Mouse (Mus musculus): Measurements from ENCODE around the gene Kdm2a. TPM values are rescaled to one million over a fixed set of nuclear protein-coding genes. Genes with fewer than 3 reads are reported as not detected.

Kdm2a gene
- total and polyA plus RNA-seq, 3 experiments: 17.3 to 51.9 (median 23.1) TPM

DNA sequence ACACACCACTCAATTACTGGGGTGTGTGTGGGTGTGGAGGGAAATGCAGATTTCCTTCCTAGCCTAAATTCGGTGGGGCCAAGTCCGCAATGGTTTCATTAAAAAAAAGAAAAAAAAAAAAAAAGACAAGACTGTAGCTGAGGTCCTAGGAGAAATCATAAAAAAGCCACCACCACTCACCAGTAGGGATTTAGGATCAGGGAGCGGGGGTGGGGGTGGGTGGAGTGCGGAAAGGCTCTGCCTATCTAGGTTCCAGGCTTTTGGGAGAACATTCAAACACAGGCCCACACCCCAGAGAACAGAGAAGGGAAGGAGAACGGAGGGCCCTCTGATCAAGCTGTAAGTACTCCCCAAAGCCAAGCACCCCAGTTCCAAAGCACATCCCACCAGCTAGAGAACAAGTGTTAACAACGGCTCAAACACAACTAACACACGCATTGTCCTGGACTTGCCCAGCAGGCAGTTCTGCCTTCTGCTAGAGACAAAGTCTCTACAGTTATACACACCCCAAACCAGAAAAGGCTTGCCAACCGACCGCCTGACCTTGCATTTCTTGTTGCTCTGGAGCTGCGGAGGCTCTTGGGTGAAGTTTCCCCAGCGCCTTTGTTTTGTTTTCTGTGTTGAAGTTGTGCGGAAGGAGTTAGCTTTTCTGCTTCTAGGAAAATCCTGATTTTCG lies 64.8 kb downstream of the Kdm2a start:
- peak overlapping the region; percentile 95 for H3K9ac ChIP-seq (ENCODE audit: insufficient read depth, low read depth)
- H3K4me1 ChIP-seq (ENCODE audit: control insufficient read depth in 1 of 2, insufficient read depth in 2 of 2): peaks cover 0 to 37% of the 10 kb centered on the region in 2 experiments; a peak in 2 of 4 replicates
- dilution Hi-C loops (cut with MboI; ENCODE audit: extremely low pct_ligation_motif_present, extremely low pct_unique_long_range_greater_than_20kb, low sequenced_read_pairs) (no loop called here), in situ Hi-C loops (cut with MboI; ENCODE audit: low pct_ligation_motif_present, low pct_unique_long_range_greater_than_20kb, low sequenced_read_pairs) (loop anchor here (10.0 kb wide), 1 partner anchor 52 kb away; no protein-coding TSS in a partner anchor)
- H3K36me3 ChIP-seq (replicated peaks in 1 of 2; ENCODE audit: control insufficient read depth in 1 of 2, insufficient read depth in 1 of 2, low read length in 1 of 2): peaks cover 17 to 46% of the 10 kb centered on the region in 2 experiments
- peak; percentile 12 for DNase-seq (ENCODE audit: extremely low read depth)
- no peaks in the 10 kb centered on the region for H3K27me3 ChIP-seq (replicated peaks)
- peaks cover 38% of the 10 kb centered on the region for H3K79me2 ChIP-seq (replicated peaks; ENCODE audit: control insufficient read depth, extremely low read depth, insufficient read depth, poor library complexity, severe bottlenecking)
- H3K4me2 ChIP-seq (ENCODE audit: insufficient read depth, low read depth, poor library complexity, severe bottlenecking): peak overlapping the region; percentile 73
- H3K27ac ChIP-seq (ENCODE audit: insufficient read depth, low read depth): peak overlapping the region; percentile 89
- H3K9me3 ChIP-seq (replicated peaks; ENCODE audit: low read length): no peaks in the 10 kb centered on the region
- peak overlapping the region; percentile 84 to 95 (median 85) for H3K4me3 ChIP-seq (replicated peaks in 1 of 3; ENCODE audit: low read depth in 2 of 3, low read length in 2 of 3, poor library complexity in 1 of 3)
- TF ChIP-seq MYC (IDR thresholded peaks at IDR 0.05; ENCODE audit: low read depth, low read length): no peak
- TF ChIP-seq MAZ (IDR thresholded peaks at IDR 0.05; ENCODE audit: low read depth, low read length): 0 out of 2 replicates have a peak, but pooled peaks have one; percentile 10
- TF ChIP-seq NELFE (IDR thresholded peaks at IDR 0.05; ENCODE audit: low read depth, low read length): no peak; the same call in 1 of the 2 replicates
- TF ChIP-seq ZNF384 (IDR thresholded peaks at IDR 0.05; ENCODE audit: low read depth, low read length): peak; percentile 30
- peak; percentile 76; the same call in 1 of the 2 replicates for TF ChIP-seq CHD1 (IDR thresholded peaks at IDR 0.05; ENCODE audit: low read depth, low read length)

GRCm38 (mm10) chr19:4332653-4333052 lies 65.4 kb downstream of the Kdm2a start:
- Histone ChIP-seq H3K27ac (ENCODE audit: insufficient read depth, low read depth) (peak overlapping the region; percentile 89), H3K4me3 (replicated peaks in 1 of 3; ENCODE audit: low read depth in 2 of 3, low read length in 2 of 3, poor library complexity in 1 of 3) (peak overlapping the region; percentile 84 to 95 (median 85)), H3K36me3 (replicated peaks in 1 of 2; ENCODE audit: control insufficient read depth in 1 of 2, insufficient read depth in 1 of 2, low read length in 1 of 2) (peaks cover 21 to 47% of the 10 kb centered on the region in 2 experiments), H3K27me3 (replicated peaks) (no peaks in the 10 kb centered on the region), H3K4me1 (ENCODE audit: control insufficient read depth in 1 of 2, insufficient read depth in 2 of 2) (peaks cover 0 to 37% of the 10 kb centered on the region in 2 experiments; a peak in 2 of 4 replicates), H3K4me2 (ENCODE audit: insufficient read depth, low read depth, poor library complexity, severe bottlenecking) (peak overlapping the region; percentile 73), H3K9ac (ENCODE audit: insufficient read depth, low read depth) (peak overlapping the region; percentile 95), H3K9me3 (replicated peaks; ENCODE audit: low read length) (no peaks in the 10 kb centered on the region), H3K79me2 (replicated peaks; ENCODE audit: control insufficient read depth, extremely low read depth, insufficient read depth, poor library complexity, severe bottlenecking) (peaks cover 38% of the 10 kb centered on the region)
- in situ Hi-C loops (cut with MboI; ENCODE audit: low pct_ligation_motif_present, low pct_unique_long_range_greater_than_20kb, low sequenced_read_pairs): loop anchor here (10.0 kb wide), 1 partner anchor 52 kb away; no protein-coding TSS in a partner anchor
- dilution Hi-C loops (cut with MboI; ENCODE audit: extremely low pct_ligation_motif_present, extremely low pct_unique_long_range_greater_than_20kb, low sequenced_read_pairs): no loop called here
- DNase-seq (ENCODE audit: extremely low read depth): peak; percentile 87
- TF ChIP-seq RCOR1 (conservative IDR thresholded peaks at IDR 0.05; ENCODE audit: low read depth, low read length) (no peak), TCF12 (IDR thresholded peaks at IDR 0.05; ENCODE audit: low read depth, low read length) (peak; percentile 61; the same call in 1 of the 2 replicates), E2F4 (IDR thresholded peaks at IDR 0.05; ENCODE audit: insufficient replicate concordance, low read depth, low read length) (0 out of 2 replicates have a peak, but pooled peaks have one; percentile 14), PAX5 (IDR thresholded peaks at IDR 0.05; ENCODE audit: low read length) (no peak), MYC (IDR thresholded peaks at IDR 0.05; ENCODE audit: low read depth, low read length) (peak; percentile 68; the same call in 1 of the 2 replicates), JUN (IDR thresholded peaks at IDR 0.05; ENCODE audit: insufficient read depth, low read depth, low read length) (no peak), ZC3H11A (IDR thresholded peaks at IDR 0.05; ENCODE audit: low read depth, low read length) (no peak), ETS1 (conservative IDR thresholded peaks at IDR 0.05; ENCODE audit: low read depth, low read length) (peak; percentile 55), HCFC1 (IDR thresholded peaks at IDR 0.05; ENCODE audit: low read depth, low read length) (peak; percentile 27; the same call in 1 of the 2 replicates), ZNF384 (IDR thresholded peaks at IDR 0.05; ENCODE audit: low read depth, low read length) (no peak), MXI1 (IDR thresholded peaks at IDR 0.05; ENCODE audit: low read depth, low read length) (peak; percentile 93), ZMIZ1 (IDR thresholded peaks at IDR 0.05; ENCODE audit: low read depth, low read length) (no peak; the same call in 1 of the 2 replicates), TBP (conservative IDR thresholded peaks at IDR 0.05; ENCODE audit: low read depth, low read length) (peak; percentile 92), NRF1 (IDR thresholded peaks at IDR 0.05; ENCODE audit: low read depth, low read length) (no peak), SIN3A (IDR thresholded peaks at IDR 0.05; ENCODE audit: low read length) (peak; percentile 97), CHD2 (IDR thresholded peaks at IDR 0.05; ENCODE audit: low read length) (peak; percentile 93), USF1 (IDR thresholded peaks at IDR 0.05; ENCODE audit: low read depth, low read length) (no peak), POLR2AphosphoS2 (IDR thresholded peaks at IDR 0.05; ENCODE audit: low read depth, low read length) (no peak), MAZ (IDR thresholded peaks at IDR 0.05; ENCODE audit: low read depth, low read length) (peak; percentile 55; the same call in 1 of the 2 replicates), UBTF (IDR thresholded peaks at IDR 0.05; ENCODE audit: low read depth, low read length) (no peak), ZKSCAN1 (IDR thresholded peaks at IDR 0.05; ENCODE audit: borderline replicate concordance, low read depth, low read length) (no peak), BHLHE40 (IDR thresholded peaks at IDR 0.05; ENCODE audit: low read depth, low read length) (peak; percentile 45; the same call in 1 of the 2 replicates), CHD1 (IDR thresholded peaks at IDR 0.05; ENCODE audit: low read depth, low read length) (peak; percentile 56; the same call in 1 of the 2 replicates), EP300 (IDR thresholded peaks at IDR 0.05; ENCODE audit: low read length) (peak; percentile 66; the same call in 1 of the 2 replicates), IRF4 (IDR thresholded peaks at IDR 0.05; ENCODE audit: low read depth, low read length) (peak; percentile 81), RAD21 (IDR thresholded peaks at IDR 0.05; ENCODE audit: low read depth, low read length) (no peak), POLR2A (IDR thresholded peaks at IDR 0.05; ENCODE audit: low read depth, low read length) (peak; percentile 74), MAX (IDR thresholded peaks at IDR 0.05; ENCODE audit: low read length) (0 out of 2 replicates have a peak, but pooled peaks have one; percentile 40)
